Mouse (Mus musculus): ENCODE measurements around the gene Asb18.

GRCm38 (mm10) chr1:90060054-90060453 is 45.6 kb upstream of the Asb18 start:
- TF ChIP-seq POLR2A (IDR thresholded peaks at IDR 0.05; ENCODE audit: insufficient read depth, low read depth, low read length): no peak
- no peak for TF ChIP-seq CTCF (IDR thresholded peaks at IDR 0.05; ENCODE audit: insufficient read depth, low read depth, low read length)

Data from olfactory bulb, adult 2 months (tissue).